Mouse (Mus musculus): ENCODE results near the gene Gm10197. TPM values are rescaled to one million over a fixed set of nuclear protein-coding genes. Genes with fewer than 3 reads are reported as not detected.
"Not testable (repeated sequence)": the region's sequence is repeated elsewhere in the genome, so short reads cannot be mapped to it uniquely, and the experiment has no call there.

The Gm10197 gene
- total RNA-seq, 2 experiments from 2014 or later, result not detected

GRCm38 (mm10) chr19:53395805-53396204, 24.2 kb upstream of the Gm10197 start:
- not testable (repeated sequence) for ATAC-seq (replicated peaks; ENCODE audit: low FRiP score, poor library complexity, severe bottlenecking)

DNA sequence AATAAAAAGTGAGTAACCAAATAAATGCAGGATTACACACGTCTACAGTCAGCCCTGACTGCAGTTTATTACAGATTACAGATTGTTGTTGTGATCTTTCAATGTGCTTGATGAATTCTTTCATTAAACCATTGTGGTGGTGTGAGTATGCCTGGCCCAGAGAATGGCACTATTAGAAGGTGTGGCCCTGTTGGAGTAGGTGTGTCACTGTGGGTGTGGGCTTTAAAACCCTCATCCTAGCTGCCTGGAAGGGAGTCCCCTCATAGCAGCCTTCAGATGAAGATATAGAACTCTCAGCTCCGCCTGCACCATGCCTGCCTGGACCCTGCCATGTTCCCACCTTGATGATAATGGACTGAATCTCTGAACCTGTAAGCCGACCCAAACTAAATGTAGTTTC, 23.4 kb upstream of the Gm10197 start:
- ATAC-seq (replicated peaks; ENCODE audit: low FRiP score, poor library complexity, severe bottlenecking), result not testable (repeated sequence)

GRCm38 (mm10) chr19:53394552-53394951, 23.0 kb upstream of the Gm10197 start:
- ATAC-seq (replicated peaks; ENCODE audit: low FRiP score, poor library complexity, severe bottlenecking), result no peak

- no peak for ATAC-seq (replicated peaks; ENCODE audit: low FRiP score, poor library complexity, severe bottlenecking)
These were observed 22.1 kb upstream of the Gm10197 start for GRCm38 (mm10) chr19:53393646-53394045.

DNA sequence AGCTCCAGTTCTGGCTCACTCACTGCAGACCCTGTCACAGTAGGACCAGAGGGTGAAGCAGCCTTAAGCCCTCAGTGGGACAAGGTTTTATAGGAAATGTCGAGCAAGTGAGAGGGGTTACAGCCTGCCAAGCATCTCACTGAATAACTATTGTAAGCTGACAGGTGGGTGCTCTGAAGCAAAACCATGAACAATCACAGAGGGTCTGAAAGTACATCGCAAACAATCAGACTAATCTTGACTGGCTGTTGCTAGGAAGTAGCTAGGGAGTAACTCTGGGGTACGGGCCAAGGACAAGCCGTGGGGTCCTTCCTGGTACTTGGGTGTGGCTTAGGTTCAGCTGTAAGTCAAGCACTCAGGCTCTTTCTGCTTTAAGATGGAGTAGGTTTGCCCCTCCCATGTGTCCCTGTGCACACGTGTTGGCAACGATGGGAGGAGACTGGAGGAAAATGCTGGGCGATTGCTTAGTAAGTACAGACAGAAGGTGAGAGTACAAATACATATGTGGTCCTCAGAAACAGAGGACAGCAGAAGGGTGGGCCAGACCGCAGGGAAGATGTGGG, 21.3 kb upstream of the Gm10197 start:
- no peak for ATAC-seq (replicated peaks; ENCODE audit: low FRiP score, poor library complexity, severe bottlenecking)

- no peak for ATAC-seq (replicated peaks; ENCODE audit: low FRiP score, poor library complexity, severe bottlenecking)
These were observed 20.2 kb upstream of the Gm10197 start for GRCm38 (mm10) chr19:53391787-53392186.

DNA sequence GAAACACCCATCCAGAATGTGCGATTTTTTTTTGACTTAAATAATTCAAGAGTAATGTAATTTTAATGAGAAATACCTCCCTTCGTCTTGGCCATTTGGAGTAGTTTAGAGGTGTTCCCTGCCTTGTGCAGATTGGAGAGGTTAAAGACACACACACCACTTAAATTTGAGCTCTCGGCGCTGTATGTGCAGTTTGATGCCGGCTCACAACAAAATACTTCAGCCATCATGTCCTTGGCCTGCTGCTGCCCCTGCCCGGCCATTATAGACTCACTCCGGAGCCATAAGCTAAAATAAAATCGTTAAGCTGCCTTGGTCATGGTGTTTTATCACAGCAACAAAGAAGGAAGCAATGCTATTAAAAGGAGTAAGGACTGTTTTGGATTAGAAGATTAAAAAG, 19.8 kb upstream of the Gm10197 start:
- ATAC-seq (replicated peaks; ENCODE audit: low FRiP score, poor library complexity, severe bottlenecking), result no peak

DNA sequence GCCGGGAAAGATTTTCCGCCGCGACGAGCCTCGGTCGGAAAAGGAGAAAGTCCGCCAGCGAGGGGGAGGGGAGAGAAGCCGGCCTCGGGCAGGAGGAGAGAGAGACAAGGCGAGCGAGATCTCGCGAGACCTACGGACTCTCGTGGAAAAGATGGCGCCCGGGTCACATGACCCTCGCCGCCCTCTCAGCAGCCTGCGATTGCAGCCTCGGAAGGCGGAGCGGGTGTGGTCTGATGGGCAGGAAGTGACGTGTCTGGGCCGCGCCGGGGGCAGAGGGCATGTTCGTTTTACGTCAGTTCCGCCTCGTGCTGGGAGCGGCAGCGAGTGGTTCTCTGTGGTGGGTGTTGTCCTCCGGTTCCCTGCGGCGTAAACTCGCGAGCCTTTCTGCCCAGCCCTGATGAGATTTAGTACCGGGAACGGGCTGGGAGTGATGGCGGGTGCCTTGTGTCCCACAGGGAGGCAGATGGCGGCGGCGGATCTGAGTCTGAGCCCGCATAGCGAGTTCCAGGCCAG, 19.0 kb upstream of the Gm10197 start, which contains the start of gene Smndc1:
Smndc1 (minus strand) TSS at position 84 of the 513 bp plus-strand sequence.
- peak; percentile 98 for ATAC-seq (replicated peaks; ENCODE audit: low FRiP score, poor library complexity, severe bottlenecking)

GRCm38 (mm10) chr19:53389851-53390431, 18.4 kb upstream of the Gm10197 start:
- peak; percentile 50 for ATAC-seq (replicated peaks; ENCODE audit: low FRiP score, poor library complexity, severe bottlenecking)

- no peak for ATAC-seq (replicated peaks; ENCODE audit: low FRiP score, poor library complexity, severe bottlenecking)
These were observed 17.9 kb upstream of the Gm10197 start for GRCm38 (mm10) chr19:53389417-53389816.

- ATAC-seq (replicated peaks; ENCODE audit: low FRiP score, poor library complexity, severe bottlenecking), result no peak
These were observed 11.8 kb upstream of the Gm10197 start for GRCm38 (mm10) chr19:53383336-53383735.

DNA sequence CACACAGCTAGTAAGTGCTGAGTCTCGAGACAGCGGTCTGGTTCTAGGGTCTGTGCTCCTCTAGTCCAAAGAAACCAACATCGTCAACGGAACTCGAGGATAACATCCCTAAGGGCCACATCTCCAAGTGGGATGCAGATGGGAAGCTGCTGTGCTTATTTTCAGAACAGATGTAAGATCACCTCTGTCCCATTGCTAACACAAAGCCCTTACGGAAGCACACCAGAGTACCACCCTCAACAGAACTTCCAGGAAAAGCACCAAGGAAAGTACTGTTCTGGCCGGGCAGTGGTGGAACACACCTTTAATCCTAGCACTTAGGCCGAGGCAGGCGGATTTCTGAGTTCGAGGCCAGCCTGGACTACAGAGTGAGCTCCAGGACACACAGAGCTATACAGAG, 6.9 kb upstream of the Gm10197 start:
- ATAC-seq (replicated peaks; ENCODE audit: low FRiP score, poor library complexity, severe bottlenecking), result no peak

- no peak for ATAC-seq (replicated peaks; ENCODE audit: low FRiP score, poor library complexity, severe bottlenecking)
These were observed 6.1 kb upstream of the Gm10197 start for GRCm38 (mm10) chr19:53377652-53378051.

- no peak for ATAC-seq (replicated peaks; ENCODE audit: low FRiP score, poor library complexity, severe bottlenecking)
These were observed 4.2 kb upstream of the Gm10197 start for GRCm38 (mm10) chr19:53375816-53376215.

- no peak for ATAC-seq (replicated peaks; ENCODE audit: low FRiP score, poor library complexity, severe bottlenecking)
These were observed 3.7 kb upstream of the Gm10197 start for GRCm38 (mm10) chr19:53375299-53375698.

DNA sequence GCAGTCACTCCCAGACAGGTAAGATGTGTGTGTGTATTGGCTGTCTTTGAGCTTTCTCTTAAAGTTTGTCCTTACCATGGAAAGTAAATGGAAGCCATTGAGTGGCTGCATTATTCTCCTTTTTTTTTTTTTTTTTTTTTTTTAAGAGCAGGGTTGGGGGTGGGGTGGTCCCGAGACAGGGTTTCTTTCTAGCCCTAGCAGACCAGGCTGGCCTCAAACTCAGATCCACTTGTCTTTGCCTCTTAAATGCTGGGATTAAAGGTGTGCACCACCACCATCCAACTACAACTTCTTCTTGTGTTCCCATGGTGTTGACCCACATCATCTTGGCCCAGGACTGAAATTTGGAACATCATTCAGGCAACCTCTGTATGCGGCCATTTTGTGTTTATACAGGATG, 2.0 kb upstream of the Gm10197 start:
- no peak for ATAC-seq (replicated peaks; ENCODE audit: low FRiP score, poor library complexity, severe bottlenecking)

DNA sequence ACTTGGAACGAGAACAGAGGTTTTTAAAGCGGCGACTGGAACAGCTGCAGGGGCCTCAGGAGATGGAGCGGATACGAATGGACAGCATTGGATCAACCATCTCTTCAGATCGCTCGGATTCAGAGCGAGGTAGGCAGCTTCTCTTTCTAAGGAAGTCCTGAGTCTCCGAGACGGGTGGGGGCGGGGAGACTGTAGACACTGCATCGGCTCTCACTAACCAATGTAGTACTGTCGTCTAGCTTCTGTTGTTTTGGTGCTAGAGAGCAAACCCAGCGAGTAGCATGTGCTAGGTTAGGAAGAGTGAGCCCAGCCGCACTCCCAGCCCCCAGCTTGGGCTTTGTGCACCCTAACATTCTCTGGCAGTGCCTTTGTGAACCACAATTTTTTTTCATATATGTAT, 1.3 kb downstream of the Gm10197 start:
- no peak for ATAC-seq (replicated peaks; ENCODE audit: low FRiP score, poor library complexity, severe bottlenecking)

- ATAC-seq (replicated peaks; ENCODE audit: low FRiP score, poor library complexity, severe bottlenecking), result peak; percentile 64
These were observed 2.0 kb downstream of the Gm10197 start for GRCm38 (mm10) chr19:53369469-53370043.

DNA sequence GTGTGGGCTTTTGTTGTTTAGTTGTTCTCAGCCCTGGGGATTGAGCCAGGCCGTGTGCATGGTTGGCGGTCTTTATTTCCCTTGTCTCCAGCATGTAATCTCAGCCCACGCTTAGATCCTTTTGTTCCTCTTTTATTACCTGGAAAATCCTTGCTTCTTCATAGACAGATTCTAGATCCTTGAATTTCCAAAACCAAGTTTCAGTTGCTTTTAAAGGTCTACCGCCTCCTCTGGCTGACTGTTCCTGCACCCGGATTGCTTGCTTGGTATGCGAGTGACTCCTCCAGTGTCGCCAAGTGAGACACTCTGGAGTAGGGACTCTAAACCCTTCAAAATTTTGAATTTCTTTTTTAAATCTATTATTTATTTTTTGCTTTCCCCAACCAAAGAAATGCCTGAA, 4.7 kb downstream of the Gm10197 start:
- no peak for ATAC-seq (replicated peaks; ENCODE audit: low FRiP score, poor library complexity, severe bottlenecking)

DNA sequence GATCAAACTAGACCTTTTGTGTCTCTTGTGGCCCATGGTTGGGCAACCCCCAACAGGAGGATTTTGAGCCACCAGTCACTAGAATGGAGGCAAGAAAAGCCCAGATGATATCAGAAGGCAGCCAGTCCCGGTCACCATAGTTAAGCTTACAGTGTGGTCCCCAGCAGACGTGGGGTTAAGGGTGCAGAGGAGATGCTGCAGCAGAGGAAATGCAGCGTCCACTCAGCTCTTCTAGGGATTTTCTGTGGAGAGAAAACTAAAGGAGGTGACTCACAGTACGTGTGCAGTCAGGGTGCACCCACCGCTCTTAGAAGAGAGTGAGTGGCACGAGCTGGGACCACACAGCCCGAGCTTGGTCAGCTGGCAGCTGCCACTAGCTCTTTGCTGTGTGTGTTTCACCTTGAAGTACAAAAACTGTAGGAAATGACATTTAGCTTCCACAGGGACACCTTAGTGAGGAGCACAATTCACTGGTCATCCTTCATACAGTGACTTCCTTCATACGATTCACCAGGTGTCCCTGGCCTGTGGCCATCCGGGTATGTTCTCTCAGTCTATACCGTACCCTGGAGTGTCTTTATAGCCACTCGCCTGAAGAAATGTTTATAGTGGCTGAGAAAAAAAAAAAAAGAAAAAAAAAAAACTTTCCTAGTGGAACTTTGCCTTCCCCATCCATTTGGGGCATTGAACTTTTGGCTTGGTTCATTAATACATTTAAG, 5.3 kb downstream of the Gm10197 start:
- ATAC-seq (replicated peaks; ENCODE audit: low FRiP score, poor library complexity, severe bottlenecking), result no peak

GRCm38 (mm10) chr19:53364963-53365362, 6.6 kb downstream of the Gm10197 start:
- ATAC-seq (replicated peaks; ENCODE audit: low FRiP score, poor library complexity, severe bottlenecking), result no peak

Data from erythroid progenitor cell, adult 5-6 weeks (primary cell).